Mouse (Mus musculus) liver, embryonic 15.5 days (tissue): ENCODE measurements around the gene Krtap28-13. TPM values are rescaled to one million over a fixed set of nuclear protein-coding genes. Genes with fewer than 3 reads are reported as not detected.

Experiments used
- ATAC-seq: fragments of 200-750 bp; cut with Nextera tagmentation; 2 replicates; pipeline ENCODE4 v1.8.0; 2017; ENCODE audit warnings: moderate number of reproducible peaks, mild to moderate bottlenecking, moderate library complexity; ENCODE audit not compliant: insufficient read depth
- H3K27ac ChIP-seq: fragments of 300-500 bp; sonication (generic); replicated peaks from 2 replicates; pipeline ENCODE4 v1.5.1; 2015; ENCODE audit warnings: mild to moderate bottlenecking, inconsistent platforms
- H3K27me3 ChIP-seq: fragments of 300-500 bp; sonication (generic); 2 replicates; pipeline ENCODE4 v1.6.1; 2015; ENCODE audit warnings: mild to moderate bottlenecking, inconsistent platforms
- H3K36me3 ChIP-seq: fragments of 300-500 bp; sonication (generic); replicated peaks from 2 replicates; pipeline ENCODE4 v1.6.1; 2015; ENCODE audit warnings: moderate library complexity, mild to moderate bottlenecking, inconsistent platforms
- H3K4me1 ChIP-seq: fragments of 300-500 bp; sonication (generic); replicated peaks from 2 replicates; pipeline ENCODE4 v1.6.1; 2015; ENCODE audit warnings: inconsistent platforms
- H3K4me2 ChIP-seq: fragments of 300-500 bp; sonication (generic); 2 replicates; pipeline ENCODE4 v1.6.1; 2015; ENCODE audit warnings: moderate library complexity, mild to moderate bottlenecking, inconsistent platforms
- H3K4me3 ChIP-seq: fragments of 300-500 bp; sonication (generic); replicated peaks from 2 replicates; pipeline ENCODE4 v1.5.1; 2015; ENCODE audit warnings: mild to moderate bottlenecking, inconsistent platforms
- H3K9ac ChIP-seq: fragments of 300-500 bp; sonication (generic); 2 replicates; pipeline ENCODE4 v1.6.1; 2015; ENCODE audit warnings: moderate library complexity, mild to moderate bottlenecking, inconsistent platforms
- H3K9me3 ChIP-seq: fragments of 300-500 bp; sonication (generic); replicated peaks from 2 replicates; pipeline ENCODE4 v1.6.1; 2016; ENCODE audit warnings: inconsistent platforms
- WGBS: fragments of 180-500 bp; shearing (Covaris S2); methylation state at CpG from one replicate; pipeline ENCODE4 v1.1.7; 2015; ENCODE audit warnings: mixed read lengths; ENCODE audit not compliant: insufficient replicate concordance; 5-methylcytosine and 5-hydroxymethylcytosine counted together
- polyA plus RNA-seq: library from polyadenylated mRNA; unstranded; fragments of >200 nt; fragmentation: Nextera tagmentation; extraction: Ambion mirVana; gene quantifications from 2 replicates; pipeline ENCODE4 v1.2.1, GENCODE M21; 2015

The Krtap28-13 gene
- polyA plus RNA-seq, 1 experiment from 2014 or later: not detected

- Histone ChIP-seq H3K27ac (no peak overlapping the region), H3K4me1 (no peaks in the 10 kb centered on the region), H3K27me3 (no peaks in the 10 kb centered on the region), H3K36me3 (no peaks in the 10 kb centered on the region), H3K9me3 (no peaks in the 10 kb centered on the region), H3K9ac (no peak overlapping the region), H3K4me2 (no peak overlapping the region), H3K4me3 (no peak overlapping the region)
- ATAC-seq: no peak
- WGBS: 61% methylated on average over 4 of the region's 4 CpGs
Measured at GRCm38 (mm10) chr1:83096935-83097334, 36.2 kb downstream of the Krtap28-13 start.

DNA sequence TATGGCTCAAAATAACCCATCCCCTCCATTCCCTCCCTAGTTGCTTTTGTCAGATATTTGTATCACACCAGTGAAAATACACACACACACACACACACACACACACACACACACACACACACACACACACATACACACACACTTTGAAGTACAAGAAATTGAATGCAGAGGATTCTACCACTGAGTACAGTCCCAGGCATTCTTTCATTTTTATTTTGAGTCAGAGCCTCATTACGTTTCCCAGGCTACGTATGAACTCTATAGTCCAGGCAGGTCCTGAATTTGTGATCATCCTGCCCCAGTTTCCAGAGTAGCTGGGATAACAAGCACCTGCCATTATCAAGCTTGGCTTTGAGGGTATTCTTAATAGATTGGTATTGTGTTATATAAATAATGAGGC is 38.4 kb downstream of the Krtap28-13 start:
- Histone ChIP-seq H3K27ac (no peak overlapping the region), H3K36me3 (no peaks in the 10 kb centered on the region), H3K9ac (no peak overlapping the region), H3K4me2 (no peak overlapping the region), H3K4me3 (no peak overlapping the region), H3K27me3 (no peaks in the 10 kb centered on the region), H3K9me3 (no peaks in the 10 kb centered on the region), H3K4me1 (no peaks in the 10 kb centered on the region)
- 65% methylated on average over 2 of the region's 2 CpGs for WGBS
- ATAC-seq: no peak

- ATAC-seq: no peak
- no peaks in the 10 kb centered on the region for H3K27me3 ChIP-seq
Measured at GRCm38 (mm10) chr1:83099580-83100137, 38.9 kb downstream of the Krtap28-13 start.

DNA sequence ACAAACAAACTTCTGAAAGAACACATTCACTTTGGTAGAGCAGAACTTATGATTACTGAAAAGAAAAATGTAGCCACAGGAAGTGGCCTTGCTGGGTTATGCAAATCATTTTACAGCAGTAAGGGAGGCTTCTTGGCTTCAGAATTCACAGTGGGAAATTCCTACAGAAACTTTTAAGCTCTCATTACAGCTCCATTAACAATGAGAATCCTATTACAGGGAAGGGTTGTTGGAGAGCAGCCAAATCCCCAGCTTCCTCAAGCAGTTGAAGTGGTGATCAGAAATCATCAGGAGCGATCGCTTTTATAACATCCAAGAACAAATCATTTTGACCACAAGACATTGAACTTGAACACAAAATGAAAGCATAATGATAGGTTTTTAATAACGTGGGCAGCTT is 41.2 kb downstream of the Krtap28-13 start:
- Histone ChIP-seq H3K4me1 (no peaks in the 10 kb centered on the region), H3K9ac (no peak overlapping the region), H3K4me3 (no peak overlapping the region), H3K27me3 (no peaks in the 10 kb centered on the region), H3K9me3 (no peaks in the 10 kb centered on the region), H3K4me2 (no peak overlapping the region), H3K27ac (no peak overlapping the region), H3K36me3 (no peaks in the 10 kb centered on the region)
- ATAC-seq: no peak
- 56% methylated on average over 3 of the region's 3 CpGs for WGBS

More at GRCm38 (mm10) chr1:83099580-83100137, 38.9 kb downstream of the Krtap28-13 start:
- Histone ChIP-seq H3K36me3 (no peaks in the 10 kb centered on the region), H3K4me2 (no peak overlapping the region), H3K9me3 (no peaks in the 10 kb centered on the region), H3K4me1 (no peaks in the 10 kb centered on the region), H3K9ac (no peak overlapping the region), H3K27ac (no peak overlapping the region), H3K4me3 (no peak overlapping the region)
- WGBS: 51% methylated on average over 7 of the region's 7 CpGs

GRCm38 (mm10) chr1:83105464-83105863 is 44.7 kb downstream of the Krtap28-13 start:
- H3K4me1 ChIP-seq: no peaks in the 10 kb centered on the region
- no peak for ATAC-seq
- no peak overlapping the region for H3K27ac ChIP-seq
- H3K9ac ChIP-seq: no peak overlapping the region
- no peaks in the 10 kb centered on the region for H3K36me3 ChIP-seq
- no peak overlapping the region for H3K4me2 ChIP-seq
- H3K27me3 ChIP-seq: no peaks in the 10 kb centered on the region
- H3K9me3 ChIP-seq: no peaks in the 10 kb centered on the region
- no peak overlapping the region for H3K4me3 ChIP-seq
- WGBS: 26% methylated on average over 1 of the region's 1 CpGs

DNA sequence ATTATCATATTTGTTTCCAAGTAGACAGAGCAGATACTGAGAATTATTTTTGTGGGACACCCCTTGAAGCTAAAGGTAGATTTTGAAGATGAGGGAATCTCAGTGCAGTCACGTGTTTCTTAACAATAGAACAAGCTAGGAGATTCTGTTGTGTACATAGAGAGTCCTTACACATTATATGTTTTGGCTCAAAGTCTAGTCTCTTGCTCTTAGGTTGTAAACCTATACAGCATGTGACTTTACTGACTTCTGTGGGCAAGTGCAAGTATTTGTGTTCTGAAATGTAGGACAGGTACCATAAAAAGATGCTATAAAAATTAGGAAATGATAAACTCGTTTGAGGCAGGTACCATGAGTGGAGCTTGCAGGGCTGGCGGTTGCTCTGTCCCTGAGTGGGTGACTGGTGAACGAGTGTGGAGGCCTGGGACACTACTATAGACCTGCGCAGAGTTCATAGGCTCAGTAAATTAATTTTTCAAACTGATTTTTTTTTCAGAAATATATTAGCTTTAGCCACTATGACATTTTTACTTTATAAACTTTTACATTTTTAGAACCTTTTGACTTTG is 46.8 kb downstream of the Krtap28-13 start:
- H3K27ac ChIP-seq: no peak overlapping the region
- no peaks in the 10 kb centered on the region for H3K36me3 ChIP-seq
- H3K27me3 ChIP-seq: no peaks in the 10 kb centered on the region
- WGBS: 57% methylated on average over 5 of the region's 5 CpGs
- no peaks in the 10 kb centered on the region for H3K9me3 ChIP-seq
- H3K4me2 ChIP-seq: no peak overlapping the region
- ATAC-seq: no peak
- no peak overlapping the region for H3K4me3 ChIP-seq
- no peaks in the 10 kb centered on the region for H3K4me1 ChIP-seq
- no peak overlapping the region for H3K9ac ChIP-seq

- no peak for ATAC-seq
Measured at GRCm38 (mm10) chr1:83110992-83111391, 50.3 kb downstream of the Krtap28-13 start.

More at GRCm38 (mm10) chr1:83110992-83111391, 50.3 kb downstream of the Krtap28-13 start:
- H3K4me3 ChIP-seq: no peak overlapping the region
- no peak overlapping the region for H3K9ac ChIP-seq
- no peaks in the 10 kb centered on the region for H3K9me3 ChIP-seq
- no peaks in the 10 kb centered on the region for H3K4me1 ChIP-seq
- no peak overlapping the region for H3K27ac ChIP-seq
- no peaks in the 10 kb centered on the region for H3K27me3 ChIP-seq
- no peak overlapping the region for H3K4me2 ChIP-seq
- no peaks in the 10 kb centered on the region for H3K36me3 ChIP-seq

Other genes starting within 250 kb of the Krtap28-13 start
- 46.3 and 46.5 TPM in 2 replicates for gene Agfg1, start 221.4 kb upstream of the Krtap28-13 start, polyA plus RNA-seq
- gene A030005L19Rik, start 147.6 kb upstream of the Krtap28-13 start, polyA plus RNA-seq: 0.15 and 0.29 TPM in 2 replicates
- not detected in 2 replicates for gene A030014E15Rik, start 136.0 kb upstream of the Krtap28-13 start, polyA plus RNA-seq
- gene Gm6217, start 129.5 kb upstream of the Krtap28-13 start, polyA plus RNA-seq: not detected in 2 replicates
- gene A030003K21Rik, start 117.5 kb upstream of the Krtap28-13 start, polyA plus RNA-seq: not detected in 2 replicates
- not detected in 2 replicates for gene Gm7544, start 104.9 kb upstream of the Krtap28-13 start, polyA plus RNA-seq
- not detected in 2 replicates for gene Gm47955, start 100.6 kb upstream of the Krtap28-13 start, polyA plus RNA-seq
- not detected in 2 replicates for gene Gm47959, start 60.4 kb upstream of the Krtap28-13 start, polyA plus RNA-seq
- 0.05 TPM in 1 of 2 replicates, not detected in the other for gene Slc19a3, start 22.5 kb upstream of the Krtap28-13 start, polyA plus RNA-seq
- gene Krtap28-10, start 18.4 kb upstream of the Krtap28-13 start, polyA plus RNA-seq: not detected in 2 replicates
- not detected in 2 replicates for gene Gm47969, start 16.0 kb upstream of the Krtap28-13 start, polyA plus RNA-seq
- not detected in 2 replicates for gene A030005K14Rik, start 1.6 kb upstream of the Krtap28-13 start, polyA plus RNA-seq
- gene Ccl20, start 55.8 kb downstream of the Krtap28-13 start, polyA plus RNA-seq: not detected in 2 replicates
- not detected in 2 replicates for gene Daw1, start 98.8 kb downstream of the Krtap28-13 start, polyA plus RNA-seq